ENCODE assay signal across 23 mouse cellular contexts in genomic region chr2:178643841-178644240, GRCm38 (mm10).
DNase-seq lines count a peak whose midpoint lies in the region; ATAC-seq and TF ChIP-seq lines count a peak whose summit lies in the region.
"Had no signal": no experiment of that assay in that cellular context is flagged by ENCODE, and none has a peak within 500 bp of the region (broad histone marks: within the 10 kb centered on the region; RNA-seq: fewer than 3 reads in every experiment).

No protein-coding gene starts in this region.

- H3K27ac ChIP-seq in kidney, embryonic 16.5 days (ENCODE audit: low read length), result no peak overlapping the region; the same call in 1 of the 2 replicates
- no peak overlapping the region for H3K27ac ChIP-seq in kidney, embryonic 14.5 days (ENCODE audit: low read depth, low read length)
- H3K27ac ChIP-seq in lung, embryonic 16.5 days (ENCODE audit: low read length), result peak overlapping the region; percentile 90
- H3K27ac ChIP-seq in intestine, postnatal 0 days (ENCODE audit: low read depth, low read length), result no peak overlapping the region
- H3K27ac ChIP-seq in liver, postnatal 0 days (ENCODE audit: low read depth), result no peak overlapping the region
- H3K27ac ChIP-seq: forebrain, embryonic 10.5 days; forebrain, embryonic 13.5 days; gastrocnemius, adult 2 months; hindbrain, embryonic 13.5 days had no signal

- H3K27me3 ChIP-seq in kidney, embryonic 16.5 days (ENCODE audit: insufficient read depth, low read length), result no peaks in the 10 kb centered on the region
- H3K27me3 ChIP-seq in kidney, embryonic 14.5 days (ENCODE audit: control insufficient read depth, insufficient read depth, low read length), result no peaks in the 10 kb centered on the region
- no peaks in the 10 kb centered on the region for H3K27me3 ChIP-seq in lung, embryonic 16.5 days (ENCODE audit: control insufficient read depth, insufficient read depth, low read depth, low read length)
- H3K27me3 ChIP-seq in intestine, postnatal 0 days (replicated peaks; ENCODE audit: control insufficient read depth, insufficient read depth, low read length), result no peaks in the 10 kb centered on the region
- no peaks in the 10 kb centered on the region for H3K27me3 ChIP-seq in liver, postnatal 0 days (ENCODE audit: insufficient read depth, low read length)

- no peak overlapping the region for H3K4me3 ChIP-seq in kidney, embryonic 16.5 days (ENCODE audit: low read length)
- H3K4me3 ChIP-seq in kidney, embryonic 14.5 days (ENCODE audit: low read length), result no peak overlapping the region
- H3K4me3 ChIP-seq in lung, embryonic 16.5 days (ENCODE audit: low read length), result no peak overlapping the region
- no peak overlapping the region for H3K4me3 ChIP-seq in lung, adult 2 months (replicated peaks; ENCODE audit: extremely low read depth, low read depth, low read length)
- H3K4me3 ChIP-seq in intestine, postnatal 0 days (ENCODE audit: low read depth, low read length), result no peak overlapping the region
- H3K4me3 ChIP-seq in liver, postnatal 0 days (ENCODE audit: low read depth, low read length), result no peak overlapping the region
- H3K4me3 ChIP-seq: forebrain, embryonic 10.5 days; forebrain, embryonic 13.5 days; gastrocnemius, adult 2 months; hindbrain, embryonic 13.5 days had no signal

- H3K9me3 ChIP-seq in kidney, embryonic 16.5 days (ENCODE audit: low read length), result no peaks in the 10 kb centered on the region
- H3K9me3 ChIP-seq in kidney, embryonic 14.5 days (ENCODE audit: control insufficient read depth, low read length), result no peaks in the 10 kb centered on the region
- no peaks in the 10 kb centered on the region for H3K9me3 ChIP-seq in lung, embryonic 16.5 days (ENCODE audit: control insufficient read depth, low read length)
- H3K9me3 ChIP-seq in intestine, postnatal 0 days (ENCODE audit: control insufficient read depth), result no peaks in the 10 kb centered on the region
- no peaks in the 10 kb centered on the region for H3K9me3 ChIP-seq in liver, postnatal 0 days (ENCODE audit: low read length)
- H3K9me3 ChIP-seq: forebrain, embryonic 10.5 days; forebrain, embryonic 13.5 days; hindbrain, embryonic 13.5 days had no signal

- ATAC-seq in kidney, embryonic 16.5 days (ENCODE audit: low FRiP score, low TSS enrichment), result 0 out of 2 replicates have a peak, but pooled peaks have one; percentile 10
- ATAC-seq in kidney, embryonic 14.5 days (ENCODE audit: low FRiP score, low TSS enrichment), result no peak
- no peak for ATAC-seq in lung, embryonic 16.5 days (ENCODE audit: low read depth)
- ATAC-seq in intestine, postnatal 0 days, result no peak
- ATAC-seq in liver, postnatal 0 days, result no peak
- ATAC-seq: activated CD4-positive, CD25-positive, alpha-beta regulatory T cell, adult 4 months; forebrain, embryonic 13.5 days; forebrain, embryonic 16.5 days; hindbrain, embryonic 16.5 days had no signal

- H3K4me2 ChIP-seq in kidney, embryonic 16.5 days (replicated peaks; ENCODE audit: low read depth, low read length), result no peak overlapping the region
- H3K4me2 ChIP-seq in kidney, embryonic 14.5 days (replicated peaks; ENCODE audit: low read depth, low read length), result no peak overlapping the region
- no peak overlapping the region for H3K4me2 ChIP-seq in lung, embryonic 16.5 days (ENCODE audit: low read depth, low read length)
- peak overlapping the region; percentile 59; the same call in 1 of the 2 replicates for H3K4me2 ChIP-seq in intestine, postnatal 0 days (replicated peaks; ENCODE audit: low read depth)
- H3K4me2 ChIP-seq in liver, postnatal 0 days (ENCODE audit: low read depth, low read length), result no peak overlapping the region
- H3K4me2 ChIP-seq: forebrain, embryonic 13.5 days; heart, embryonic 11.5 days; hindbrain, embryonic 13.5 days had no signal

- no peak for DNase-seq in lung, adult 2 months
- peak; percentile 75 for DNase-seq in ZHBTc4 (ENCODE audit: low read depth, low spot score)
- DNase-seq in liver, postnatal 0 days, result no peak
- DNase-seq: adrenal gland, adult 8-10 months; adrenal gland, postnatal 25 days; B cell, adult 2 months; cerebellum, adult 11-12 months; cerebellum, adult 8-10 months; cerebellum, postnatal 10 days; cerebellum, postnatal 36 days; gastrocnemius, adult 2 months; gastrocnemius, postnatal 14 days had no signal

- no peak for TF ChIP-seq POLR2A in lung, adult 2 months (IDR thresholded peaks at IDR 0.05; ENCODE audit: borderline replicate concordance, extremely low read depth, low read depth, low read length)

- H3K36me3 ChIP-seq in kidney, embryonic 16.5 days (ENCODE audit: insufficient read depth, low read length), result no peaks in the 10 kb centered on the region
- H3K36me3 ChIP-seq in kidney, embryonic 14.5 days (ENCODE audit: control insufficient read depth, insufficient read depth, low read length), result no peaks in the 10 kb centered on the region
- no peaks in the 10 kb centered on the region for H3K36me3 ChIP-seq in lung, embryonic 16.5 days (ENCODE audit: control insufficient read depth, insufficient read depth, low read length)
- no peaks in the 10 kb centered on the region for H3K36me3 ChIP-seq in intestine, postnatal 0 days (ENCODE audit: control insufficient read depth, insufficient read depth)
- H3K36me3 ChIP-seq in liver, postnatal 0 days (replicated peaks; ENCODE audit: insufficient read depth, low read length), result no peaks in the 10 kb centered on the region
- H3K36me3 ChIP-seq: forebrain, embryonic 10.5 days; hindbrain, embryonic 13.5 days had no signal

- peaks cover 12% of the 10 kb centered on the region for H3K4me1 ChIP-seq in kidney, embryonic 16.5 days (ENCODE audit: insufficient read depth, low read length)
- 0 out of 2 replicates have a peak, but pooled peaks cover 3% of the 10 kb centered on the region for H3K4me1 ChIP-seq in kidney, embryonic 14.5 days (ENCODE audit: control insufficient read depth, insufficient read depth, low read length)
- peaks cover 5% of the 10 kb centered on the region for H3K4me1 ChIP-seq in lung, embryonic 16.5 days (replicated peaks; ENCODE audit: control insufficient read depth, insufficient read depth, low read length)
- no peaks in the 10 kb centered on the region for H3K4me1 ChIP-seq in lung, adult 2 months (ENCODE audit: control insufficient read depth, insufficient read depth, low read length)
- H3K4me1 ChIP-seq in intestine, postnatal 0 days (replicated peaks; ENCODE audit: control insufficient read depth, insufficient read depth, low read length), result no peaks in the 10 kb centered on the region
- no peaks in the 10 kb centered on the region for H3K4me1 ChIP-seq in liver, postnatal 0 days (ENCODE audit: insufficient read depth)

- no peak for TF ChIP-seq CTCF in lung, adult 2 months (IDR thresholded peaks at IDR 0.05; ENCODE audit: insufficient read depth, low read length)
- no peak for TF ChIP-seq CTCF in intestine, postnatal 0 days (IDR thresholded peaks at IDR 0.05; ENCODE audit: low read depth)
- no peak for TF ChIP-seq CTCF in liver, postnatal 0 days (IDR thresholded peaks at IDR 0.05; ENCODE audit: low read depth)

- WGBS in kidney, embryonic 16.5 days, result 53% methylated on average over 4 of the region's 4 CpGs
- WGBS in kidney, embryonic 14.5 days, result 40% methylated on average over 4 of the region's 4 CpGs
- WGBS in lung, embryonic 16.5 days, result 30% methylated on average over 4 of the region's 4 CpGs
- 51% methylated on average over 4 of the region's 4 CpGs for WGBS in lung, adult 2 months
- WGBS in intestine, postnatal 0 days, result 49% methylated on average over 4 of the region's 4 CpGs
- WGBS in liver, postnatal 0 days (ENCODE audit: insufficient replicate concordance), result 41% methylated on average over 4 of the region's 4 CpGs

- no peak for TF ChIP-seq EP300 in liver, postnatal 0 days (IDR thresholded peaks at IDR 0.05; ENCODE audit: low read depth)

- H3K9ac ChIP-seq in kidney, embryonic 16.5 days (replicated peaks; ENCODE audit: low read length), result no peak overlapping the region
- H3K9ac ChIP-seq in kidney, embryonic 14.5 days (ENCODE audit: low read depth, low read length), result no peak overlapping the region
- no peak overlapping the region for H3K9ac ChIP-seq in lung, embryonic 16.5 days (ENCODE audit: low read length)
- no peak overlapping the region for H3K9ac ChIP-seq in intestine, postnatal 0 days (ENCODE audit: low read depth, low read length)
- no peak overlapping the region for H3K9ac ChIP-seq in liver, postnatal 0 days (replicated peaks)
- H3K9ac ChIP-seq: forebrain, embryonic 13.5 days; hindbrain, embryonic 13.5 days had no signal
